Mouse (Mus musculus) heart, embryonic 14.5 days (tissue): ENCODE measurements around the gene Atp9a. TPM values are rescaled to one million over a fixed set of nuclear protein-coding genes. Genes with fewer than 3 reads are reported as not detected.

ENCODE experiments used
- ATAC-seq: fragments of 200-750 bp; cut with Nextera tagmentation; 2 replicates; pipeline ENCODE4 v1.8.0; 2017; ENCODE audit warnings: low read depth, moderate TSS enrichment; ENCODE audit not compliant: insufficient number of reproducible peaks, insufficient read depth, low FRiP score
- H3K27ac ChIP-seq, 2 experiments: fragments of 200-500 bp in 1 of 2; fragments of 300-500 bp in 1 of 2; sonication (generic) in 1 of 2; replicated peaks in 1 of 2; 2 replicates each; pipeline ENCODE4 v1.5.1; 2012 to 2014; ENCODE audit warnings: low read depth in 2 of 2, low read length in 2 of 2, control low read depth in 1 of 2, mild to moderate bottlenecking in 1 of 2, mixed read lengths in 1 of 2; ENCODE audit not compliant: control insufficient read depth in 1 of 2, insufficient read depth in 1 of 2
- H3K27me3 ChIP-seq: fragments of 300-500 bp; sonication (generic); 2 replicates; pipeline ENCODE4 v1.6.1; 2014; ENCODE audit warnings: mild to moderate bottlenecking, low read length, control low read depth; ENCODE audit not compliant: control insufficient read depth, insufficient read depth
- H3K36me3 ChIP-seq: fragments of 300-500 bp; sonication (generic); 2 replicates; pipeline ENCODE4 v1.6.1; 2014; ENCODE audit warnings: mild to moderate bottlenecking, control low read depth, low read length, mixed read lengths; ENCODE audit not compliant: control insufficient read depth, insufficient read depth
- H3K4me1 ChIP-seq, 2 experiments: fragments of 200-500 bp in 1 of 2; fragments of 300-500 bp in 1 of 2; sonication (generic) in 1 of 2; 2 replicates each; pipeline ENCODE4 v1.6.1; 2012 to 2014; ENCODE audit warnings: low read length in 2 of 2, control low read depth in 1 of 2, mixed read lengths in 1 of 2; ENCODE audit not compliant: control insufficient read depth in 2 of 2, insufficient read depth in 2 of 2
- H3K4me2 ChIP-seq: fragments of 300-500 bp; sonication (generic); 2 replicates; pipeline ENCODE4 v1.6.1; 2014; ENCODE audit warnings: mild to moderate bottlenecking, low read length
- H3K4me3 ChIP-seq, 2 experiments: fragments of 200-500 bp in 1 of 2; fragments of 300-500 bp in 1 of 2; sonication (generic) in 1 of 2; 2 replicates each; pipeline ENCODE4 v1.5.1; 2012 to 2014; ENCODE audit warnings: low read length in 2 of 2, mild to moderate bottlenecking in 2 of 2, control low read depth in 1 of 2, low read depth in 1 of 2, moderate library complexity in 1 of 2; ENCODE audit not compliant: control insufficient read depth in 1 of 2, insufficient read depth in 1 of 2
- H3K9ac ChIP-seq: fragments of 300-500 bp; sonication (generic); 2 replicates; pipeline ENCODE4 v1.6.1; 2014; ENCODE audit warnings: mild to moderate bottlenecking, low read length
- H3K9me3 ChIP-seq: fragments of 300-500 bp; sonication (generic); 2 replicates; pipeline ENCODE4 v1.6.1; 2016; ENCODE audit warnings: low read length, control low read depth; ENCODE audit not compliant: control insufficient read depth
- WGBS: fragments of 180-500 bp; shearing (Covaris S2); extraction: QIAGEN DNeasy Blood & Tissue Kit; methylation state at CpG from one replicate; pipeline ENCODE4 v1.1.7; 2014; 5-methylcytosine and 5-hydroxymethylcytosine counted together
- polyA plus RNA-seq: library from polyadenylated mRNA; unstranded; fragments of >200 nt; fragmentation: Nextera tagmentation; extraction: Ambion mirVana; gene quantifications from 2 replicates; pipeline ENCODE4 v1.2.1, GENCODE M21; 2014

Gene Atp9a
- polyA plus RNA-seq, 1 experiment from 2014 or later, result 12.9 TPM

DNA sequence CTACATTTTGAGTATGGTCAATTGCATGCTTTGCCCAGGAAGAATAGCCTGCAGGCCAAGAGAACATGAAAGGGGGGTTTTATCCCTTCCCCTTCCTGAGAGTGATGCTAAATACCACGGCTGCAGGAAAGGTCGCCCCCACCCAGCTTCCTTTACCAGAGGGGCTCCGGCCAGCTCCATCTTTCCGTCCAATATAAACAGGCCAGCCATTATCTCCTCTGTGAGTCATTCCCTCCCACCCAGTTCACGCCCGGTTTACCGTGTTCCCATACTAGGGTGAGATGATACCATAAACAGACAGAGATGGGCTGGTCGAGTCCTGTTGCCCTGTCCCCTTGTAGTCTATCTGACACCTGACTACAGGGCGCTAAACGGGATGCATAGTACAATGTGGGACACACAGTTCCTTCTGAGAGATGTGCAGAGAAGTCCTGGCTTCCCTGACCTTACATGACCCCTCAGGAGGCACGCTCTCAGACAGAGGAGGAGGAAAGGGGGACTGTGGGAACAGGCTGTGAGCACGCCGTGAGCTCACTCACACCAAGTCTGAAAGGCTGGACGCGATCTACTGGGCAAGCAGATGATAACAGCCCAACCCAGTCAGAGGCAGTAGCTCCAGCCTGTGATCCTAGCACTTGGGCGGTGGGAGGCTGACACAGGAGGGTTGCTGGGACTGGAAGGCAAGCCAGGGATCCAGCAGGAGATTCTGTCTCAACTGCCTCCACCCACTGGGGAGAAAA lies 85.5 kb downstream of the Atp9a start:
- no peak overlapping the region for H3K9ac ChIP-seq
- H3K27me3 ChIP-seq, result no peaks in the 10 kb centered on the region
- peaks cover 10 to 20% of the 10 kb centered on the region in 2 experiments; a peak in 3 of 4 replicates for H3K4me1 ChIP-seq
- ATAC-seq, result peak; percentile 75
- peak overlapping the region; percentile 46 to 53 for H3K27ac ChIP-seq
- H3K9me3 ChIP-seq, result no peaks in the 10 kb centered on the region
- H3K4me3 ChIP-seq, result no peak overlapping the region
- no peak overlapping the region for H3K4me2 ChIP-seq
- 44% methylated on average over 16 of the region's 16 CpGs for WGBS
- H3K36me3 ChIP-seq, result peaks cover 10% of the 10 kb centered on the region

- ATAC-seq, result no peak
- 54% methylated on average over 17 of the region's 17 CpGs for WGBS
These were observed 87.1 kb downstream of the Atp9a start for GRCm38 (mm10) chr2:168654983-168655669.

GRCm38 (mm10) chr2:168654482-168654881 lies 87.7 kb downstream of the Atp9a start:
- Histone ChIP-seq H3K4me1 (peaks cover 10 to 20% of the 10 kb centered on the region in 2 experiments; a peak in 3 of 4 replicates), H3K36me3 (peaks cover 13% of the 10 kb centered on the region), H3K9me3 (no peaks in the 10 kb centered on the region), H3K9ac (no peak overlapping the region), H3K4me3 (no peak overlapping the region), H3K27me3 (no peaks in the 10 kb centered on the region), H3K27ac (no peak overlapping the region), H3K4me2 (no peak overlapping the region)
- ATAC-seq, result no peak
- WGBS, result 54% methylated on average over 9 of the region's 9 CpGs

More at GRCm38 (mm10) chr2:168654983-168655669, 87.1 kb downstream of the Atp9a start:
- H3K27ac ChIP-seq, result no peak overlapping the region
- H3K27me3 ChIP-seq, result no peaks in the 10 kb centered on the region
- no peak overlapping the region for H3K9ac ChIP-seq
- H3K4me1 ChIP-seq, result peaks cover 10 to 20% of the 10 kb centered on the region in 2 experiments; a peak in 3 of 4 replicates
- H3K9me3 ChIP-seq, result no peaks in the 10 kb centered on the region
- H3K36me3 ChIP-seq, result peaks cover 13% of the 10 kb centered on the region
- H3K4me3 ChIP-seq, result no peak overlapping the region
- no peak overlapping the region for H3K4me2 ChIP-seq

GRCm38 (mm10) chr2:168651757-168652156 lies 90.5 kb downstream of the Atp9a start:
- Histone ChIP-seq H3K9ac (no peak overlapping the region), H3K9me3 (no peaks in the 10 kb centered on the region), H3K4me2 (no peak overlapping the region), H3K4me1 (peaks cover 12 to 15% of the 10 kb centered on the region in 2 experiments), H3K4me3 (no peak overlapping the region), H3K36me3 (peaks cover 26% of the 10 kb centered on the region), H3K27me3 (no peaks in the 10 kb centered on the region; the same call in 1 of the 2 replicates), H3K27ac (no peak overlapping the region)
- WGBS, result 42% methylated on average over 7 of the region's 7 CpGs
- no peak for ATAC-seq

DNA sequence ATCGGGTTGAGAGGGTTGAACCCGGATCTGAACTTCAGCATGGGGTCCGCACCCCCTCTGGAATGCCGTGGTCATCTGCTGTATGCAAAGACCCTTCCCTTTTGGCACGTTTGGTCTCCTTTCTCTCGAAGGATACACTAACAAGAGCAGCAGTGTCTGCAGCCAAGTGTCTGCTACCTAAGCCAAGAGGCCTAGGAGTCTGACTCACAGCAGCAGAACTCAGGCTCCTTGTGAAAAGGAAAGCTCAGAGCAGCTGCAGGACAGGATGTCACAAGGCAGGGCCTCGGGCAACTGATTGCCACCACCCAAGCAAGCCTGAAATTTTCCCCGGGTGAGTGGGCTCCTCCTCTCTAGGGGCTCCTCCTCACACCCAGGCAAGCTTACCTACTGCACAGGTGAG lies 94.0 kb downstream of the Atp9a start:
- no peak for ATAC-seq
- no peak overlapping the region for H3K9ac ChIP-seq
- H3K4me2 ChIP-seq, result no peak overlapping the region
- no peak overlapping the region for H3K27ac ChIP-seq
- 57% methylated on average over 8 of the region's 8 CpGs for WGBS
- no peak overlapping the region for H3K4me3 ChIP-seq
- peaks cover 30% of the 10 kb centered on the region for H3K36me3 ChIP-seq
- no peaks in the 10 kb centered on the region for H3K9me3 ChIP-seq
- peaks cover 0 to 3% of the 10 kb centered on the region in 2 experiments; a peak in 1 of 4 replicates for H3K4me1 ChIP-seq
- no peaks in the 10 kb centered on the region; the same call in 1 of the 2 replicates for H3K27me3 ChIP-seq

- 85% methylated on average over 6 of the region's 6 CpGs for WGBS
- Histone ChIP-seq H3K4me1 (peaks cover 0 to 3% of the 10 kb centered on the region in 2 experiments; a peak in 1 of 4 replicates), H3K4me2 (no peak overlapping the region), H3K9ac (no peak overlapping the region), H3K4me3 (no peak overlapping the region), H3K36me3 (peaks cover 35% of the 10 kb centered on the region), H3K27me3 (peaks cover 5% of the 10 kb centered on the region; the same call in 1 of the 2 replicates), H3K9me3 (no peaks in the 10 kb centered on the region), H3K27ac (no peak overlapping the region)
- no peak for ATAC-seq
These were observed 97.4 kb downstream of the Atp9a start for GRCm38 (mm10) chr2:168644855-168645254.

DNA sequence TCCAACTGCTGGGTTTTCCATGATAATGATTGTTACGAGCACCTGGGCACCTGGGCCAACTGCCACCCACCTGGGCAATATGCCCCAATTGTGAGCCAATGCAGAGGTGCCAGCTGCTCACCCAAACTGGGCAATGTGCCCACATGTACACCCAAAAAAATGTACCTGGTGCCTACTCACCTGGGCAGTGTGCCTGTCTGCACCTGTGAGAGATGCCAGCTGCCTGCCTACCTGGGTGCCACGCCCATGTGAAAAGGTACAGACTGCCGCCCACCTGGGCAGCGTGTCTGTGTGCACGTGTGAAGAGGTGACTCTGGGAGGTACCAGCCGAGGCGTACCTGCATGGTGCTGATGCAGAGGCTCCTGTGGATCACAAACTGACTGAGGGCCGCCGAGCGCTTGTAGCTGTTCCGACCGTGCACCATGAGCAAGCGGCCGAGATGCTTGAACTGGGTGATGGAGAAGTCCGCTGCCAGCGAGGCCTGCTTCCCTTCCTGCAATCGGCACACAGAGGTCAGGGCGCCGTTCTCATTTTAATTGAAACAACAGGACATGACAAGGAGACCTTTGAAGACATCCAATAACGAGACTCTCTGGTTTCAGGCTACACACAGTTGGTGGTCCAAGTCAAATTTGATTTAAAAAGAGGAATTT lies 98.6 kb downstream of the Atp9a start:
- 89% methylated on average over 20 of the region's 20 CpGs for WGBS
- H3K4me3 ChIP-seq, result no peak overlapping the region
- H3K27me3 ChIP-seq, result peaks cover 17% of the 10 kb centered on the region; the same call in 1 of the 2 replicates
- H3K4me2 ChIP-seq, result no peak overlapping the region
- H3K9ac ChIP-seq, result no peak overlapping the region
- H3K4me1 ChIP-seq, result peaks cover 0 to 3% of the 10 kb centered on the region in 2 experiments; a peak in 1 of 4 replicates
- H3K36me3 ChIP-seq, result peaks cover 31% of the 10 kb centered on the region
- H3K9me3 ChIP-seq, result no peaks in the 10 kb centered on the region
- no peak overlapping the region for H3K27ac ChIP-seq
- no peak for ATAC-seq
